Mouse (Mus musculus) gastrocnemius, postnatal 14 days (tissue): Measurements from ENCODE around the gene Pon1. TPM values are rescaled to one million over a fixed set of nuclear protein-coding genes. Genes with fewer than 3 reads are reported as not detected.
"Not testable (repeated sequence)": the region's sequence is repeated elsewhere in the genome, so short reads cannot be mapped to it uniquely, and the experiment has no call there.

ENCODE experiments used
- DNase-seq: peaks from one replicate; pipeline ENCODE4 v3.0.0; 2021; ENCODE audit warnings: mixed read lengths
- intact Hi-C: fragments of 180-260 bp; cut with DNase I; formaldehyde crosslinking; loops from one replicate; pipeline ENCODE4 v1.15.1; 2025; ENCODE audit warnings: low total_unique reads
- long read RNA-seq, 2 experiments: library from polyadenylated mRNA; stranded (forward); transcript quantifications; one replicate each; pipeline ENCODE4 v2.0.0; 2021
- total RNA-seq, 2 experiments: library from RNA; stranded (reverse); gene quantifications; 2 replicates each; pipeline ENCODE4 v1.2.3; 2021

The Pon1 gene
- total RNA-seq, result not detected
- long read RNA-seq, experiment 1, result 0 reads
- long read RNA-seq, experiment 2, result 0 reads

DNA sequence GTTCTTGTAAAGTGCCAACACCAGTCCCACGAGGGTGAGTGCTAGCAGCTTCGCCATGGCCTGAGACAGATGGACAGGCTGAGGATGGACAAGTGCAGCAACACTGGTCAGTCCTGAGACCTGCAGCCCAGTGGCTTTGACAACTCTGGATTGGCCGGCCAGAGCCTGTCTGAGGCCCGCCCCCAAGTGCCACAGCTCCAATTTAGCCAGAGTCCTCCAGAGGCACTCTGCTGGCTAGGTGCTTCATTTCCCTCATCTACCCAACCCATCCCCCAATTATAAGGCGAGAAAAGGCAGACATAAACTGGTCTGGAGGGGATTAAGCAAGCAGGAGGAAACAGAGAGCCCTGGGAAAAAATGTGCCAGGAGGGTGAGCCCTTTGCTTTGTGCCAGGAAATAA lies at the start of gene Pon1:
TSS of gene Pon1 (minus strand) at position 254 of the 400 bp plus-strand sequence.
- intact Hi-C loops, result no loop called here
- no peak for DNase-seq

DNA sequence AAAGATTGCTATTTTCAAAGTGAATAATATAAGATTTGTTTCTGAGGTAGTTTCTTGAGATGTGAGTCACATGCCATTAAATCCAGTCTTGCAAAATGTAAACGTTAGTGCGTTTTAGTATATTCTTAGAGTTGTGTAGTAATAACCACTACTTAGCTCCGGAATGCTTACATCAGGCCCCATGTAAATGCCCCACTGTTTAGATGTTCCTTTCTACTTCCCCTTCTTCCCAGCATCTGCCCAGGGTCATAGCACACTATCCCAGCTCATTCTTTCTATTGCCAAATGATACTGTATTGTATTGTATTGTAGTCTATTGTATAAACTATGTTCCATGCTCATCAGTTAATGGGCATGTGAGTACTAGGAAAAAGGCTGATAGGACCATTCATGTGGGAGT lies 45.1 kb upstream of the Pon1 start:
- DNase-seq, result no peak
- intact Hi-C loops, result no loop called here

- DNase-seq, result no peak
- intact Hi-C loops, result no loop called here
Observed at GRCm38 (mm10) chr6:5237510-5237909, 43.8 kb upstream of the Pon1 start.

DNA sequence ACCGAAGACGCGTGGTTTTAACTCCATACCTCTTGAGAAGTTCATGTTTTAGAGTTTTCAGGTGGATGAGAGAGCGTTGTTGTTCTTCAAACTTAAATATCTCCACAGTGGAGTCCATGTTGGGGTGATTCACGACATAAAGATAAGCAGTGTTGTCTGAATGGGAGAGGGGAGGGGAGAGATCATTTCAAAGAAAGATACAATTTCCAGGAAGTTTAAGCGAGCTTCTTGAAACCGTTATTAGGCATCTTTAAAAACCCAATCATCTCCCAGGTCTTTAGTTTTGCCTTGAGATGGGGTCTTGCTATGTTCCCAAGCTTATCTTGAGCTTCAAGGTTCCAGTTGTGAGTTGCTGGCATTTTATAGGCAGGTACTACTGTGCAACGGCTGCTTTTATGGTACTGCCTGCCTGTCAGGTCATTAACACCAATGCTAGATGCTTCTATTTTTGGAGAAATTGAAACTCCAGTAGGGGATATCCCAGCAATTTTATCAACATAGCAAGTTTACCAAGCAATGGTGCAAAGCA lies 43.2 kb upstream of the Pon1 start:
- intact Hi-C loops, result no loop called here
- DNase-seq, result no peak

GRCm38 (mm10) chr6:5234563-5234962 lies 40.8 kb upstream of the Pon1 start:
- intact Hi-C loops, result no loop called here
- DNase-seq, result no peak

DNA sequence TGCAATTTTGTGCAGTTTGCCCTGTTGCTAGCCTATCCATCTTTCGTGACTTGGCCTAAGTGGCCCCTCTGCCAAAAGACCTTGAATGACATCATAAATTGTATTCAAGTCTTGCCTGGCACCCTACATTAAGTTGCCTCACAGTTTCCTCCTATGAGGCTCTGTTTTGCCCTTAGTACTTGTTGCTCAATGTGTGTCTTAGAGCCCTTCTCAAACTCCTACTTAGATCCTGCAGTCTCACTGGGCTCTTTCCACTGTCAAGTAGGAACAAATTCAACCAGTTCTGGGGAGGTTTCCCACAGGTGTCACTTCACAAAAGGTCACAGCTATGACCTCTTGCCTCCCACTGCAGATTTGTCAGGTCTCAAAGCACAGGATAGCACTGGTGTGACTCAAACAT lies 40.1 kb upstream of the Pon1 start:
- intact Hi-C loops, result no loop called here
- no peak for DNase-seq

- intact Hi-C loops, result no loop called here
- no peak for DNase-seq
Observed at GRCm38 (mm10) chr6:5232022-5232421, 38.3 kb upstream of the Pon1 start.

- DNase-seq, result no peak
- intact Hi-C loops, result no loop called here
Observed at GRCm38 (mm10) chr6:5230261-5230660, 36.5 kb upstream of the Pon1 start.

- intact Hi-C loops, DNase-seq: not testable (repeated sequence)
Observed at GRCm38 (mm10) chr6:5223551-5223950, 29.8 kb upstream of the Pon1 start.

DNA sequence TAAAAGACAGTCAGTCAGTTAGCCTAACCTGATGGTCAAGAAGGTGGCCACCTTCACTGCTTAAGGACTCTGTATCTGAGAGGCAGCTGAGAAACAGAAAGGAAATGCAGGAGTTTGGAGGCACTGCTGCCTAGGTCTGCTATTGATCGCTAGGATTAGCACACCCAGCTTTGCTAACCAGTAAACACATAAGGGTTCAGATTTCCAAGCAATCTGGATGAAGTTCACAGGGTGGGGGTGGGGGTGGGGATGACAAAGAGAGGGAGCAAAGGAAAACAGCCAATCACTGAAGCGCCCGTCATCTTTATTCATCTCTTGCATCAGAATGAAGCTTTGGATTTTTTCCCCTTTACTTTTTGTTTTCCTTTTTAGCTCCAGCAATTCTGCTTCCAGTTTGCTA lies 28.3 kb upstream of the Pon1 start:
- intact Hi-C loops, result no loop called here
- DNase-seq, result no peak

DNA sequence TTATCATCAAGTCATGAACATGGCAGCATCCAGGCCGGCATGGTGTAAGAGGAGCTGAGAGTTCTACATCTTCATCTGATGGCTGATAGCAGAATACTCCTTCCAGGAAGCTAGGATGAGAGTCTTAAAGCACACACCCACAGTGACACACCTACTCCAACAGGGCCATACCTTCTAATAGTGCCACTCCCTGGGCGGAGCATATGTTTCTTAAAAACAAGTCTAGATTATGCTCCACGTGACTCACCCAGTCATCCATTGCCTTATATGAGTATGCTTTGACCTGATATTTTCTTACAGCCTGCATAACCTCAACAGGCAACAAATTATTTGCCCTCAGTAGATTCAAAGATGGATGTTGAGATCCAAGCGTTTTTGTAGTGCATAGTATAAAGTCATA lies 24.4 kb upstream of the Pon1 start:
- intact Hi-C loops, result no loop called here
- DNase-seq, result no peak

GRCm38 (mm10) chr6:5207817-5208216 lies 14.1 kb upstream of the Pon1 start:
- DNase-seq, result no peak
- intact Hi-C loops, result no loop called here

- intact Hi-C loops, result no loop called here
- DNase-seq, result no peak
Observed at GRCm38 (mm10) chr6:5199916-5200315, 6.2 kb upstream of the Pon1 start.

DNA sequence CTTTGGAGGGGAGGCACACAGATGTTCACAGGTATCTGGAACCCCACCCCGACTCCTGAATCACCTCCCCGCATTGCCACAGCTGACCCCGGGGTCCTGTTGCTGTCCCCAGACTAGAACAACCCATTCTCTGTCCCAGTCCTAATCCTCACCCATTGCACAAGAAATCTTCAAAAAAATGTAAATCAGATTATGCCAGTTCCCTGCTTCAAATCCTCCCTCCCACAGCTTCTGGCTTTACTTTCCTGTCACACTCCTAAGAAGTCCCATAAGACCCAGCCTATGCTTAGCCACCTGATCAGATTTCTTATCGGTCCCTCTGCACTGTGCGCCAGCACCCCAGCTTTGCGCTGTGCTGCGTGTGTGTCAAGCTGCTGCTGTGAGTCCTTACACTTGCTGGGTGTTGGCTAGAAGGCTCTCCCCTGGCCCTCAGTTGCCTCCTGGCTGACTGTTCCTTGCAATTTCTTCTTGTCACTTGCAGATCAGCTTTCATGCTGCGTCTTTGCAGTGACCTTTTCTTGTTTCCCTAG lies 5.7 kb upstream of the Pon1 start:
- no peak for DNase-seq
- intact Hi-C loops, result no loop called here

DNA sequence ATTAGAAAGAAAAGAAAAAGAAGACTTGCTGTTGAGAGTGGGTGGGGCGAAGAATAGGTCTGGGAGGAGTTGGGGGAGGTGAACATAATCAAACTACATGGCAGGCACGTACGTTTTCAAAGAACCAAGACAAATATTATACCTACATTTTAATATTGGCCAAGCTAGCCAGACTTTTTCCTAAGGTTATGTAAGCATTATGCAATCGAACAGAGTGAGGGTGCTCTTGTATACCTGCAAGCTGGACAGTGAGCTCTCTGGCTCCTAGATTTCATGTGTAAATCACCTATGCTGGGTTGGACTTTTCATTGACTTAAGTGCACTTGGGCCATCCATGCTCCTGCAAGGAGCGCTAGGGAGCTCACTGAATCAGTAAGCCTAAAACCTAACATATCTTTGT lies 4.8 kb upstream of the Pon1 start:
- intact Hi-C loops, result no loop called here
- no peak for DNase-seq

GRCm38 (mm10) chr6:5190761-5191160 lies 3.0 kb downstream of the Pon1 start:
- intact Hi-C loops, result no loop called here
- no peak for DNase-seq

- intact Hi-C loops, result no loop called here
- DNase-seq, result no peak
Observed at GRCm38 (mm10) chr6:5189507-5189906, 4.2 kb downstream of the Pon1 start.

GRCm38 (mm10) chr6:5188938-5189337 lies 4.8 kb downstream of the Pon1 start:
- no peak for DNase-seq
- intact Hi-C loops, result no loop called here

DNA sequence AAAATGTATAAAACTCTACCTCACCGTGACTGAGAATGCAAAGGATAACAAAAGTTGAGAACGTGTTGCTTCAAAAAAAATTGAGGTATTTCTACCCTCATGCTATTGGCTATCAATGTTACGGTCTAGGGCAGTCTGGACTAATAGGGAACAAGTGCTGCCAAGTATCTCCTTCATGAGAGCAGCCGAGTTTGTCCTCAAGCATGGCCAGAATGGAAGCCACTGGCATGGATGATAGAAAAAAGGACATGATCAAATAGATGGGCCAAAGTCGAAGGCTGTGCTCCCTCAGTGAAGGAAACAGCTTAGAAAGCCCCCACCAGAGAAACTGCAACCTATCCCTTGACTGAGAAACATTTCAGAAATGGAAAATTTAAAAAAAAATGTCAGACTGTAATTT lies 5.7 kb downstream of the Pon1 start:
- intact Hi-C loops, result no loop called here
- DNase-seq, result no peak

- no peak for DNase-seq
- intact Hi-C loops, result no loop called here
Observed at GRCm38 (mm10) chr6:5187586-5187985, 6.2 kb downstream of the Pon1 start.

GRCm38 (mm10) chr6:5186229-5186950 lies 7.4 kb downstream of the Pon1 start:
- no peak for DNase-seq
- intact Hi-C loops, result no loop called here
